Mouse (Mus musculus) forebrain, embryonic 14.5 days (tissue): ENCODE measurements at regions not wholly inside any gene's neighbourhood (a gene's known extent, or its start where the extent isn't known, plus 50 kb on each side); places are given as distances from the start of the nearest gene placed in this dataset.
A peak's percentile ranks its signal among the peaks of the same experiment; 100 is the strongest.

ENCODE experiments used
- ATAC-seq: fragments of 200-750 bp; cut with Nextera tagmentation; 2 replicates; pipeline ENCODE4 v1.8.0; 2017; ENCODE audit warnings: mild to moderate bottlenecking, moderate library complexity
- DNase-seq: peaks from one replicate; pipeline ENCODE4 v3.0.0-alpha.2; 2015; ENCODE audit warnings: low spot score
- H3K27ac ChIP-seq: fragments of 300-500 bp; sonication (generic); 2 replicates; pipeline ENCODE4 v1.5.1; 2014; ENCODE audit warnings: low read depth, mild to moderate bottlenecking, control low read depth, low read length, moderate library complexity
- H3K27me3 ChIP-seq: fragments of 300-500 bp; sonication (generic); replicated peaks from 2 replicates; pipeline ENCODE4 v1.6.1; 2014; ENCODE audit warnings: low read length, control low read depth, mixed read lengths; ENCODE audit not compliant: control insufficient read depth, insufficient read depth
- H3K36me3 ChIP-seq: fragments of 300-500 bp; sonication (generic); 2 replicates; pipeline ENCODE4 v1.6.1; 2014; ENCODE audit warnings: low read length, control low read depth; ENCODE audit not compliant: control insufficient read depth, insufficient read depth
- H3K4me1 ChIP-seq: fragments of 300-500 bp; sonication (generic); 2 replicates; pipeline ENCODE4 v1.6.1; 2014; ENCODE audit warnings: antibody characterized with exemption, low read length, control low read depth; ENCODE audit not compliant: control insufficient read depth, insufficient read depth
- H3K4me2 ChIP-seq: fragments of 300-500 bp; sonication (generic); 2 replicates; pipeline ENCODE4 v1.6.1; 2014; ENCODE audit warnings: mild to moderate bottlenecking, control low read depth, low read length
- H3K4me3 ChIP-seq: fragments of 300-500 bp; sonication (generic); 2 replicates; pipeline ENCODE4 v1.5.1; 2014; ENCODE audit warnings: low read depth, low read length, control low read depth
- H3K9ac ChIP-seq: fragments of 300-500 bp; sonication (generic); 2 replicates; pipeline ENCODE4 v1.6.1; 2014; ENCODE audit warnings: mild to moderate bottlenecking, low read length, control low read depth, moderate library complexity
- H3K9me3 ChIP-seq: fragments of 300-500 bp; sonication (generic); replicated peaks from 2 replicates; pipeline ENCODE4 v1.6.1; 2016; ENCODE audit warnings: low read length, control low read depth, mixed read lengths; ENCODE audit not compliant: control insufficient read depth
- WGBS: fragments of 180-500 bp; shearing (Covaris S2); extraction: QIAGEN DNeasy Blood & Tissue Kit; methylation state at CpG from one replicate; pipeline ENCODE4 v1.1.7; 2014; 5-methylcytosine and 5-hydroxymethylcytosine counted together

GRCm38 (mm10) chr7:63020042-63020441 is 192.3 kb downstream of the Chrna7 start:
- ATAC-seq, result peak; percentile 54; the same call in 1 of the 2 replicates
- Histone ChIP-seq H3K4me2 (no peak overlapping the region), H3K4me3 (no peak overlapping the region), H3K27ac (no peak overlapping the region), H3K9me3 (no peaks in the 10 kb centered on the region), H3K36me3 (no peaks in the 10 kb centered on the region), H3K4me1 (no peaks in the 10 kb centered on the region), H3K9ac (no peak overlapping the region), H3K27me3 (no peaks in the 10 kb centered on the region)
- peak; percentile 56 for DNase-seq
- 0% methylated on average over 2 of the region's 2 CpGs for WGBS

GRCm38 (mm10) chr7:63018859-63019575 is 193.4 kb downstream of the Chrna7 start:
- DNase-seq (peak; percentile 0), ATAC-seq (no peak)
- Histone ChIP-seq H3K4me1 (no peaks in the 10 kb centered on the region), H3K4me2 (no peak overlapping the region), H3K9ac (no peak overlapping the region), H3K27ac (no peak overlapping the region), H3K4me3 (no peak overlapping the region), H3K9me3 (no peaks in the 10 kb centered on the region), H3K27me3 (no peaks in the 10 kb centered on the region), H3K36me3 (no peaks in the 10 kb centered on the region)
- 38% methylated on average over 2 of the region's 2 CpGs for WGBS

DNA sequence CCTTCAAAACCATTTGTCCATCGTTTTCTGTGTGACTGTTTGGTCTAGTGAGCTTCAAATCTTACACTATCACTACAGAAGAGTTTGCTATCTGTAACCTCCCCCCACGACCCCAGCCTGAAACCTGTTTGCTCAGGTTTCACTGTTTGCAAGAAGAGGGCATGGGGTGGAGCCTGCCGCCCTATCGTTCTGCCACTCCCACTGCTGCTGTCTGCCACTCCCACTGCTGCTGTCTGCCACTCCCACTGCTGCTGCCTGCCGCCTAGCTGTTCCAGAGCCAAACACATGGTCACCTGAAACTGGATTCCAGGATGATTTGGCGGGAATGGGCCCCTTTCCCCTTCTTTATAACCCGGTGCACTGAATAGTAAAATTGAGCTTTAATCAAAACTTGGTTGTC is 157.6 kb upstream of the A26c2 start:
- WGBS, result 19% methylated on average over 7 of the region's 7 CpGs
- ATAC-seq, result no peak
- no peaks in the 10 kb centered on the region for H3K9me3 ChIP-seq
- no peak overlapping the region for H3K9ac ChIP-seq
- H3K27me3 ChIP-seq, result no peaks in the 10 kb centered on the region
- H3K36me3 ChIP-seq, result no peaks in the 10 kb centered on the region
- H3K4me1 ChIP-seq, result no peaks in the 10 kb centered on the region
- H3K27ac ChIP-seq, result no peak overlapping the region
- no peak overlapping the region for H3K4me3 ChIP-seq
- H3K4me2 ChIP-seq, result no peak overlapping the region
- DNase-seq, result no peak
